Mouse (Mus musculus) adrenal gland, adult 2 months (tissue): Measurements from ENCODE around the gene Kif3b. TPM values are rescaled to one million over a fixed set of nuclear protein-coding genes. Genes with fewer than 3 reads are reported as not detected.
"Not testable (repeated sequence)": the region's sequence is repeated elsewhere in the genome, so short reads cannot be mapped to it uniquely, and the experiment has no call there.

ENCODE experiments used
- DNase-seq: peaks from one replicate; pipeline ENCODE4 v3.0.0; 2021
- polyA plus RNA-seq: library from polyadenylated mRNA; depleted of rRNA; stranded (reverse); fragments of >200 nt; gene quantifications from 2 replicates; pipeline ENCODE4 v1.2.3, GENCODE M21; 2012; rRNA removed
- total RNA-seq, 2 experiments: library from RNA; stranded (reverse); gene quantifications; 2 replicates each; pipeline ENCODE4 v1.2.3; 2021

Gene Kif3b
- total and polyA plus RNA-seq, 3 experiments = 4.3 to 29.5 (median 26.3) TPM

GRCm38 (mm10) chr2:153345454-153346220, 54.4 kb downstream of the Kif3b start, which contains the start of gene Asxl1:
Gene Asxl1 (plus strand): TSS chr2:153345829.
- DNase-seq = peak; percentile 98

- DNase-seq = peak; percentile 79
These were observed 55.3 kb downstream of the Kif3b start for GRCm38 (mm10) chr2:153346221-153347182.

GRCm38 (mm10) chr2:153347183-153347781, 56.1 kb downstream of the Kif3b start:
- no peak for DNase-seq

- no peak for DNase-seq
These were observed 57.1 kb downstream of the Kif3b start for GRCm38 (mm10) chr2:153348100-153348831.

- no peak for DNase-seq
These were observed 59.5 kb downstream of the Kif3b start for GRCm38 (mm10) chr2:153350552-153351181.

- no peak for DNase-seq
These were observed 63.4 kb downstream of the Kif3b start for GRCm38 (mm10) chr2:153354648-153355047.

GRCm38 (mm10) chr2:153356784-153357183, 65.6 kb downstream of the Kif3b start:
- no peak for DNase-seq

- DNase-seq = no peak
These were observed 70.0 kb downstream of the Kif3b start for GRCm38 (mm10) chr2:153361101-153361710.

GRCm38 (mm10) chr2:153364531-153364930, 73.3 kb downstream of the Kif3b start:
- not testable (repeated sequence) for DNase-seq

GRCm38 (mm10) chr2:153370871-153371270, 79.7 kb downstream of the Kif3b start:
- DNase-seq = no peak

- peak; percentile 35 for DNase-seq
These were observed 84.2 kb downstream of the Kif3b start for GRCm38 (mm10) chr2:153375380-153375779.

- no peak for DNase-seq
These were observed 89.3 kb downstream of the Kif3b start for GRCm38 (mm10) chr2:153380479-153380878.

Other genes with a start within 250 kb of the Kif3b start
- 10 to 100 TPM; 12.7 to 15.3 TPM for gene Ccm2l, start 225.5 kb upstream of the Kif3b start, total RNA-seq
- gene Ccm2l, start 225.5 kb upstream of the Kif3b start, polyA plus RNA-seq = 37.1 and 49.1 TPM in 2 replicates
- gene Hck, start 182.9 kb upstream of the Kif3b start, total RNA-seq = 1 to 10 TPM; 3.1 to 4.6 TPM
- gene Hck, start 182.9 kb upstream of the Kif3b start, polyA plus RNA-seq = 4.2 and 4.7 TPM in 2 replicates
- gene Tm9sf4, start 130.1 kb upstream of the Kif3b start, total RNA-seq = 100 to 1,000 TPM; 104 to 121 TPM
- gene Tm9sf4, start 130.1 kb upstream of the Kif3b start, polyA plus RNA-seq = 40.8 and 66.2 TPM in 2 replicates
- gene Tspyl3, start 66.0 kb upstream of the Kif3b start, total RNA-seq = 1 to 10 TPM; 1.9 to 3.9 TPM
- gene Tspyl3, start 66.0 kb upstream of the Kif3b start, polyA plus RNA-seq = 3.6 and 4.0 TPM in 2 replicates
- 1 to 10 TPM; 8.2 to 9.3 TPM for gene Plagl2, start 50.0 kb upstream of the Kif3b start, total RNA-seq
- gene Plagl2, start 50.0 kb upstream of the Kif3b start, polyA plus RNA-seq = 3.7 and 5.2 TPM in 2 replicates
- 10 to 100 TPM; 47.6 to 57.0 TPM for gene Pofut1, start 49.9 kb upstream of the Kif3b start, total RNA-seq
- 43.5 and 46.5 TPM in 2 replicates for gene Pofut1, start 49.9 kb upstream of the Kif3b start, polyA plus RNA-seq
- gene Asxl1, start 54.4 kb downstream of the Kif3b start, total RNA-seq = 10 to 100 TPM; 20.5 to 24.7 TPM
- 7.3 and 7.5 TPM in 2 replicates for gene Asxl1, start 54.4 kb downstream of the Kif3b start, polyA plus RNA-seq
- gene 4930404H24Rik, start 201.4 kb downstream of the Kif3b start, total RNA-seq = not detected
- not detected in 2 replicates for gene 4930404H24Rik, start 201.4 kb downstream of the Kif3b start, polyA plus RNA-seq
- gene Nol4l, start 238.6 kb downstream of the Kif3b start, total RNA-seq = 10 to 100 TPM; 11.5 to 16.4 TPM
- gene Nol4l, start 238.6 kb downstream of the Kif3b start, polyA plus RNA-seq = 6.5 and 9.2 TPM in 2 replicates